Mouse (Mus musculus) MEL (cell line): Measurements from ENCODE around the gene Ovca2. TPM values are rescaled to one million over a fixed set of nuclear protein-coding genes. Genes with fewer than 3 reads are reported as not detected.

Experiments
- DNase-seq: peaks from one replicate; pipeline ENCODE4 v3.0.0; 2011; ENCODE audit warnings: low read depth, low spot score
- H3K27ac ChIP-seq: 2 replicates; pipeline ENCODE4 v1.5.1; 2012; ENCODE audit warnings: low read depth, mild to moderate bottlenecking, control low read depth, low read length, moderate library complexity; ENCODE audit not compliant: control insufficient read depth
- H3K27me3 ChIP-seq, 2 experiments: fragments of 150-350 bp in 1 of 2; sonication (generic) in 1 of 2; 2 replicates each; pipeline ENCODE4 v1.6.1; 2012; ENCODE audit warnings: low read length in 2 of 2, mild to moderate bottlenecking in 2 of 2, improper control_type of control experiment in 1 of 2, moderate library complexity in 1 of 2; ENCODE audit not compliant: insufficient read depth in 2 of 2, control insufficient read depth in 1 of 2
- H3K36me3 ChIP-seq, 2 experiments: 2 replicates each; pipeline ENCODE4 v1.6.1; 2012 to 2014; ENCODE audit warnings: low read length in 2 of 2, improper control_type of control experiment in 1 of 2, inconsistent platforms in 1 of 2, mild to moderate bottlenecking in 1 of 2; ENCODE audit not compliant: insufficient read depth in 2 of 2, control insufficient read depth in 1 of 2
- H3K4me1 ChIP-seq, 2 experiments: fragments of 150-350 bp in 1 of 2; sonication (generic) in 1 of 2; 2 replicates each; pipeline ENCODE4 v1.6.1; 2012; ENCODE audit warnings: low read length in 2 of 2, improper control_type of control experiment in 1 of 2, mild to moderate bottlenecking in 1 of 2; ENCODE audit not compliant: insufficient read depth in 2 of 2, control insufficient read depth in 1 of 2
- H3K4me3 ChIP-seq, 2 experiments: fragments of 150-350 bp in 1 of 2; sonication (generic) in 1 of 2; 2 replicates each; pipeline ENCODE4 v1.5.1; 2012; ENCODE audit warnings: low read depth in 2 of 2, low read length in 2 of 2, mild to moderate bottlenecking in 2 of 2, moderate library complexity in 2 of 2, control low read depth in 1 of 2, improper control_type of control experiment in 1 of 2; ENCODE audit not compliant: control insufficient read depth in 1 of 2, insufficient read depth in 1 of 2
- H3K79me2 ChIP-seq: 2 replicates; pipeline ENCODE4 v1.6.1; 2012; ENCODE audit warnings: mild to moderate bottlenecking, low read length, moderate library complexity; ENCODE audit not compliant: control insufficient read depth, poor library complexity, insufficient read depth
- H3K9ac ChIP-seq: 2 replicates; pipeline ENCODE4 v1.6.1; 2012; ENCODE audit warnings: low read depth, mild to moderate bottlenecking, control low read depth, low read length, moderate library complexity; ENCODE audit not compliant: control insufficient read depth, poor library complexity, severe bottlenecking
- H3K9me3 ChIP-seq: fragments of 150-350 bp; sonication (generic); replicated peaks from 2 replicates; pipeline ENCODE4 v1.6.1; 2012; ENCODE audit warnings: mild to moderate bottlenecking, low read length, improper control_type of control experiment, moderate library complexity; ENCODE audit not compliant: insufficient read depth
- BHLHE40 ChIP-seq: IDR thresholded peaks from 2 replicates; pipeline ENCODE4 v1.6.1; 2012; ENCODE audit warnings: low read depth, mild to moderate bottlenecking, inconsistent platforms, low read length, improper control_type of control experiment, borderline replicate concordance
- CHD2 ChIP-seq: IDR thresholded peaks from 2 replicates; pipeline ENCODE4 v1.6.1; 2011; ENCODE audit warnings: low read length, improper control_type of control experiment
- CTCF ChIP-seq, 3 experiments: IDR thresholded peaks in 2 of 3; conservative IDR thresholded peaks in 1 of 3; 2 replicates each; pipeline ENCODE4 v1.5.1; 2011 to 2012; ENCODE audit warnings: low read length in 3 of 3, low read depth in 2 of 3, mild to moderate bottlenecking in 2 of 3, improper control_type of control experiment in 1 of 3, inconsistent platforms in 1 of 3, mixed read lengths in 1 of 3, moderate library complexity in 1 of 3; ENCODE audit not compliant: control insufficient read depth in 1 of 3, insufficient read depth in 1 of 3, poor library complexity in 1 of 3, severe bottlenecking in 1 of 3
- ETS1 ChIP-seq: IDR thresholded peaks from 2 replicates; pipeline ENCODE4 v1.6.1; 2012; ENCODE audit warnings: low read depth, mild to moderate bottlenecking, inconsistent platforms, low read length, improper control_type of control experiment, moderate library complexity
- GABPA ChIP-seq: IDR thresholded peaks from 2 replicates; pipeline ENCODE4 v1.6.1; 2012; ENCODE audit warnings: low read depth, mild to moderate bottlenecking, inconsistent platforms, low read length, improper control_type of control experiment, moderate library complexity
- HCFC1 ChIP-seq: IDR thresholded peaks from 2 replicates; pipeline ENCODE4 v1.6.1; 2012; ENCODE audit warnings: low read depth, mild to moderate bottlenecking, inconsistent platforms, low read length, improper control_type of control experiment, moderate library complexity
- JUND ChIP-seq: IDR thresholded peaks from 2 replicates; pipeline ENCODE4 v1.6.1; 2011; ENCODE audit warnings: low read depth, mild to moderate bottlenecking, improper control_type of control experiment, low read length
- MAFK ChIP-seq: IDR thresholded peaks from 2 replicates; pipeline ENCODE4 v1.6.1; 2011; ENCODE audit warnings: low read depth, mild to moderate bottlenecking, low read length, improper control_type of control experiment, borderline replicate concordance
- MAX ChIP-seq: IDR thresholded peaks from 2 replicates; pipeline ENCODE4 v1.6.1; 2011; ENCODE audit warnings: low read length, improper control_type of control experiment
- MAZ ChIP-seq: IDR thresholded peaks from 2 replicates; pipeline ENCODE4 v1.6.1; 2012; ENCODE audit warnings: low read depth, mild to moderate bottlenecking, inconsistent platforms, low read length, improper control_type of control experiment
- MEF2A ChIP-seq: IDR thresholded peaks from 2 replicates; pipeline ENCODE4 v1.6.1; 2014; ENCODE audit warnings: low read depth, mild to moderate bottlenecking, inconsistent platforms, low read length, improper control_type of control experiment; ENCODE audit not compliant: poor library complexity, insufficient replicate concordance, severe bottlenecking; ENCODE audit errors: extremely low read depth
- MYB ChIP-seq: IDR thresholded peaks from 2 replicates; pipeline ENCODE4 v1.6.1; 2011; ENCODE audit warnings: mild to moderate bottlenecking, low read depth, low read length, improper control_type of control experiment
- NELFE ChIP-seq: IDR thresholded peaks from 2 replicates; pipeline ENCODE4 v1.6.1; 2011; ENCODE audit warnings: low read depth, low read length, improper control_type of control experiment
- POLR2A ChIP-seq, 2 experiments: IDR thresholded peaks; 2 replicates each; pipeline ENCODE4 v1.6.1; 2011 to 2012; ENCODE audit warnings: low read length in 2 of 2, mild to moderate bottlenecking in 2 of 2, control low read depth in 1 of 2, improper control_type of control experiment in 1 of 2, low read depth in 1 of 2, moderate library complexity in 1 of 2; ENCODE audit not compliant: control insufficient read depth in 1 of 2, insufficient read depth in 1 of 2, poor library complexity in 1 of 2
- POLR2AphosphoS2 ChIP-seq: IDR thresholded peaks from 2 replicates; pipeline ENCODE4 v1.6.1; 2011; ENCODE audit warnings: low read length, improper control_type of control experiment
- POLR2AphosphoS5 ChIP-seq: IDR thresholded peaks from 2 replicates; pipeline ENCODE4 v1.6.1; 2012; ENCODE audit warnings: low read depth, borderline replicate concordance, mild to moderate bottlenecking, inconsistent platforms, low read length, moderate library complexity, mixed read lengths
- RAD21 ChIP-seq: IDR thresholded peaks from 2 replicates; pipeline ENCODE4 v1.6.1; 2011; ENCODE audit warnings: mild to moderate bottlenecking, low read depth, low read length, improper control_type of control experiment
- TAL1 ChIP-seq: IDR thresholded peaks from 2 replicates; pipeline ENCODE4 v1.6.1; 2012; ENCODE audit warnings: mild to moderate bottlenecking, inconsistent platforms, low read length, moderate library complexity, mixed read lengths
- TBP ChIP-seq: IDR thresholded peaks from 2 replicates; pipeline ENCODE4 v1.8.0; 2011; ENCODE audit warnings: low read depth, low read length, improper control_type of control experiment
- TCF12 ChIP-seq: IDR thresholded peaks from 2 replicates; pipeline ENCODE4 v1.6.1; 2014; ENCODE audit warnings: low read depth, mild to moderate bottlenecking, inconsistent platforms, low read length, improper control_type of control experiment, moderate library complexity
- UBTF ChIP-seq: IDR thresholded peaks from 2 replicates; pipeline ENCODE4 v1.6.1; 2012; ENCODE audit warnings: low read depth, mild to moderate bottlenecking, inconsistent platforms, low read length, improper control_type of control experiment, moderate library complexity, borderline replicate concordance; ENCODE audit not compliant: insufficient read depth
- USF1 ChIP-seq: IDR thresholded peaks from 2 replicates; pipeline ENCODE4 v1.6.1; 2014; ENCODE audit warnings: low read depth, mild to moderate bottlenecking, inconsistent platforms, low read length, improper control_type of control experiment, moderate library complexity
- USF2 ChIP-seq, 2 experiments: IDR thresholded peaks; 2 replicates each; pipeline ENCODE4 v1.6.1; 2011 to 2012; ENCODE audit warnings: improper control_type of control experiment in 2 of 2, low read length in 2 of 2, borderline replicate concordance in 1 of 2, inconsistent platforms in 1 of 2, low read depth in 1 of 2, mild to moderate bottlenecking in 1 of 2; ENCODE audit not compliant: insufficient read depth in 1 of 2
- ZC3H11A ChIP-seq: IDR thresholded peaks from 2 replicates; pipeline ENCODE4 v1.6.1; 2012; ENCODE audit warnings: low read depth, mild to moderate bottlenecking, inconsistent platforms, low read length, improper control_type of control experiment
- ZKSCAN1 ChIP-seq: IDR thresholded peaks from 2 replicates; pipeline ENCODE4 v1.6.1; 2012; ENCODE audit warnings: low read depth, mild to moderate bottlenecking, inconsistent platforms, low read length, improper control_type of control experiment, moderate library complexity
- ZMIZ1 ChIP-seq: IDR thresholded peaks from 2 replicates; pipeline ENCODE4 v1.6.1; 2012; ENCODE audit warnings: low read depth, mild to moderate bottlenecking, inconsistent platforms, low read length, improper control_type of control experiment, moderate library complexity
- polyA plus RNA-seq, 2 experiments: library from polyadenylated mRNA; stranded (reverse) in 1 of 2; unstranded in 1 of 2; fragments of >175 nt in 1 of 2; fragments of >200 nt in 1 of 2; gene quantifications; 2 replicates each; pipeline versions ENCODE4 v1.2.1 to v1.2.4; 2012; ENCODE audit warnings: low replicate concordance in 2 of 2, low read depth in 1 of 2; ENCODE audit not compliant: insufficient read length in 2 of 2, insufficient read depth in 1 of 2, missing spikeins in 1 of 2
- total RNA-seq: library from RNA; depleted of rRNA; stranded (reverse); fragments of 300-350 nt; gene quantifications from 2 replicates; pipeline ENCODE4 v1.2.3, GENCODE M21; 2012

Ovca2 gene
- total and polyA plus RNA-seq, 3 experiments, result 23.1 to 33.1 TPM; not detected in 1

- Histone ChIP-seq H3K9ac (peak within 1 kb of the TSS; percentile 69), H3K27me3 (peaks cover 2 to 15% of the 10 kb centered on the region in 2 experiments; a peak in 2 of 4 replicates), H3K36me3 (peaks cover 0 to 3% of the 10 kb centered on the region in 2 experiments; a peak in 1 of 4 replicates), H3K4me3 (peak within 1 kb of the TSS; percentile 68 to 80), H3K9me3 (no peaks in the 10 kb centered on the region), H3K4me1 (peaks cover 2 to 14% of the 10 kb centered on the region in 2 experiments; a peak in 3 of 4 replicates), H3K79me2 (peaks cover 14% of the 10 kb centered on the region), H3K27ac (no peak within 1 kb of the TSS)
- DNase-seq, result peak; percentile 89
- TF ChIP-seq MAX (no peak), UBTF (no peak), MAFK (no peak), TBP (no peak), MAZ (peak; percentile 98; the same call in 1 of the 2 replicates), NELFE (peak; percentile 33), POLR2AphosphoS5 (no peak), BHLHE40 (no peak)
Observed at GRCm38 (mm10) chr11:75193256-75194071, 14.8 kb upstream of the Ovca2 start, which contains the start of gene Rtn4rl1. Rtn4rl1 (plus strand) TSS chr11:75193783.

- H3K4me1 ChIP-seq, result peaks cover 0 to 14% of the 10 kb centered on the region in 2 experiments; a peak in 3 of 4 replicates
- peak; percentile 91 for DNase-seq
- H3K4me3 ChIP-seq, result peak overlapping the region; percentile 68 to 69; a peak in 2 of 4 replicates
- peaks cover 17% of the 10 kb centered on the region for H3K79me2 ChIP-seq
- no peaks in the 10 kb centered on the region for H3K9me3 ChIP-seq
- H3K27ac ChIP-seq, result no peak overlapping the region
- peaks cover 0 to 3% of the 10 kb centered on the region in 2 experiments; a peak in 1 of 4 replicates for H3K36me3 ChIP-seq
- peaks cover 2 to 15% of the 10 kb centered on the region in 2 experiments; a peak in 2 of 4 replicates for H3K27me3 ChIP-seq
- peak overlapping the region; percentile 44 for H3K9ac ChIP-seq
- no peak for TF ChIP-seq GABPA
- TF ChIP-seq MAZ, result no peak
- TF ChIP-seq CHD2, result peak; percentile 13
- TF ChIP-seq POLR2AphosphoS5, result no peak
- TF ChIP-seq ZKSCAN1, result no peak
- no peak for TF ChIP-seq USF1
- TF ChIP-seq JUND, result no peak
- peak; percentile 45; the same call in 1 of the 2 replicates for TF ChIP-seq TBP
- no peak for TF ChIP-seq TCF12
- no peak for TF ChIP-seq ETS1
- TF ChIP-seq ZC3H11A, result peak; percentile 74
- no peak for TF ChIP-seq TAL1
- TF ChIP-seq UBTF, result 0 out of 2 replicates have a peak, but pooled peaks have one; percentile 35
- TF ChIP-seq ZMIZ1, result no peak
- no peak for TF ChIP-seq HCFC1
- no peak for TF ChIP-seq MYB
- TF ChIP-seq RAD21, result peak; percentile 83
- no peak for TF ChIP-seq USF2 (IDR thresholded peaks at IDR 0.05; ENCODE audit: borderline replicate concordance in 1 of 2, insufficient read depth in 1 of 2, low read depth in 1 of 2, low read length in 2 of 2)
- no peak for TF ChIP-seq MEF2A
- TF ChIP-seq POLR2AphosphoS2, result no peak
- TF ChIP-seq CTCF (IDR thresholded peaks at IDR 0.05 in 2 of 3, conservative IDR thresholded peaks at IDR 0.05 in 1 of 3; ENCODE audit: control insufficient read depth in 1 of 3, insufficient read depth in 1 of 3, low read depth in 2 of 3, low read length in 3 of 3, poor library complexity in 1 of 3, severe bottlenecking in 1 of 3), result peak; percentile 66 to 94 (median 91)
- no peak for TF ChIP-seq POLR2A (IDR thresholded peaks at IDR 0.05; ENCODE audit: control insufficient read depth in 1 of 2, insufficient read depth in 1 of 2, low read depth in 1 of 2, low read length in 2 of 2, poor library complexity in 1 of 2)
Observed at GRCm38 (mm10) chr11:75192336-75193214, 13.9 kb upstream of the Ovca2 start.
